Mouse (Mus musculus) adrenal gland, adult (tissue): ENCODE results near the gene Ptf1a.

Experiments used
- DNase-seq, 2 experiments: peaks; one replicate each; pipeline ENCODE4 v3.0.0; 2022 to 2023; ENCODE audit warnings: low spot score in 1 of 2; ENCODE audit not compliant: inconsistent age in 2 of 2

Gene Ptf1a

DNA sequence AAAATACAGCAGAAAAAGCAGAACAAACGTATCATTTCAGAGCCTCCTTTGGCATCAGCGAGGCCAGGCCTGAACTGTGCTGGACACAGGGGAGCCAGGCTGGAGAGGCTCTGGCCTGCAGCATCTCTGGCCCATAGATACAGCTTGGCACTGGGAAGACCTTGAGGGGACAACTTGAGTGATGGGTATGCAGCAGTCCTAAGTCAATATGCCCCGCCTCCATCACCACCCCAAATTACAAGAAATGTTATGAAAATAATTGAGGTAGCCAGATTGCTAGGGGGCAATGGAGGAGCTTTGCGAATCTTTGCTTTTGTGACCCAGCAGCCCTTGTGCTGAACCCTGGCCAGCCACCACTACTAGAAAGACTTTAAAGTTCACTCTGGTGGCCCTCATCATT is 3.8 kb downstream of the Ptf1a start:
- no peak for DNase-seq

DNA sequence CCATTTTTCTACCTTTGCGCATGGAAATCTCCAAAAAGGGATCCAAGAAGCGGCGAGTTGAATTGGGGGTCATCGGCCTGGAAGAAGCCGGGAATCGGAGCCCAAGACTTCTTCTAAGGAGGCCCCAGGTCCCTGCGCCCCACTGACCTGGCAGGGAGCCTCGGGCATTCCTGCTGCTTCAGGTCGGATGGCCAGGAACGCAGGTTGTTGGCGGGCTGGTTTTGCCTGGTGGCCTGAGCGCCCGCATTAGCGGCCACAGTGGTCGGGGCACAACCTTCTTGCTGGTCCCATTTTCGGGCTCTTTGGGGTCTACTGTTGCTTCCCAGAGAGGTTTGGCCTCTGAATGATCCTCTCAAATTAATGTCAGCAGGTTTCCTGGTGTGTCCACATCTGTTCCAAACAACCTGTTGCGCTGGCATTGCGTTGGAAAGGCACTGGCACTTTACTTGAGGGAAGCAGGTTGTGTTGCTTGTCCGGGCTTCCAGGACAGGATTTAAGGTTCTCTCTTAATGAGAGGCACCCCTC is 7.1 kb downstream of the Ptf1a start:
- no peak for DNase-seq

DNA sequence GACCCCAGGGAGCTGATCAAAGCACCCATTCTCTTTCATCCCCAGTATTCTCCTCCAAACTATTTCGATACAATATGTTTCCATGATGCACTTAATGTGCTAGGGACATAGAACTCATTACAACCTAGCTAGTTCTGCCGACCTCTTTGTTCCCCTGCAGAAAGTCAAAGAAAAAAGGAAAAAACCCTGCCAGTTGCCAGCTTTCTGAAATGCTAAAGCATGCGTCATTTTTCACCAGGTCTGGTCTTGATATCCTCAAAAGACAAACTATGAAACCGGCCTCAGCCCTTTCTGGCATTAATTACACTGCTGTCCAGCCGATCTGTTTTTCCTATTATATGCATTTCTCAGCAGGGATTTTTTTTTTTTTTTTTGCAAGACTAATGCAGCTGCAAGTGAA is 9.8 kb downstream of the Ptf1a start:
- no peak for DNase-seq

DNA sequence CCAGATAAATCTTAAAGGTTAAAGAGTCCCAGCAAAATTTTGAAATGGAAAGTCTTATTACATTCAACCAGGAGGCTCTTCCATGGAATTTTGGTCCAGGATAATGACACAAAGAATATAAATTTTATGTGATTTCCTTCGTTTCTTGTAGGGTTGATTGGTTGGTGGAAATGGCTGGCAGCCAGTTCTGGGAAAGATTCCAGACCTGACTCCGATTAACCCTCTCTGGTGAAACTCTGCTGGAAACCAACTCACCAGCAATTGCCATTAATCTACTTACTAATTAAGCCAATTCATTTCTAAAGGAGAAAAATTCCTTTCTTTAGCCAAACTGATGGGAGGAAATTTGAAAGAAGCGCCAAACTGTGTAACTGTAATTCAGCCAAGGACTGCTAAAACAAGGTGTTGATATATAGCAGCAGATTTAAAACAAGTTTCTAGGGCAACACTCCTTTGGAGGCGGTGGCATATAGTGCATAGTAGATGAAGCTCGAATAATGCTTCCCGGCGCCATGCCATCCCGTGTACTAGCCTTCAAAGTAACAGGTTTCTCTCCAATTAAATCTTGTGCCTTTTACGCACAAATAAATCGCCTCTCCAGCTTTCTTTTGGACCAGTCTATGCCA is 10.5 kb downstream of the Ptf1a start:
- no peak for DNase-seq

DNA sequence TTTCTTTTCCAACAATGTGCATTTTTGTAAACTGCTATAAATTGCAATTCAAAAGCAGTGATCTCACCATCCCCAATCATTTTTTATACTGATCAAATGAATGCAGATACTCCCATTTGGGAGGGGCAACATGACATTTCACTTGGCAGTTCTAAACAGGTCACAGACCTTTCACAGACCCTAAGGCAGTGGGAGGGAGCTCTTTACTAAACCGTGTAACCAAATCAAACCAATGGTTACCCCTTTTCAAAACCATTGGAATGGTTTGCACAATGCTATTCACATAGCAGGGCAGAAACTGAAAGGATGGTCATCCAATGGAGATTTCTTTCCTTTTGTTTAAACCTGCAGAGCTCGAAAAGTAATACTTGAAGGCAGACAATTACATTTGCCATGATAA is 13.3 kb downstream of the Ptf1a start:
- DNase-seq = no peak

DNA sequence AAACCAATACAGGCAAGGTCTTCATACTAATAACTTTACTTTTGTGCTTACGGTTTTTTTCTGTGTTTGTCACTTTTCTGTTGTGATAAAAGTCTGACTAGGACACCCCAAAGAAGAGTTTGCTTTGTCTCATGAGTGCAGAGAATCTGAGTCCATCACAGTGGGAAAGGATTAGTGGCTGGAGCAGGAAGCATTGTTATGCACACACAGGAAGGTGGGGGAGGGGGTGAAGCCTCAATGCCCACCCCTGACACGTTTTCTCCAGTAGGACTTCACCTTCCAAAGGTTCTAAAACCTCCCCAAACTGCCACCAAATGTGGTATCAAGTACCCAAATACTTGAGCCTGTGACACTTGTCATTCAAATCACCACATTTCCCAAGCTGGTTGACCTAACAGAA is 16.5 kb downstream of the Ptf1a start:
- no peak for DNase-seq

DNA sequence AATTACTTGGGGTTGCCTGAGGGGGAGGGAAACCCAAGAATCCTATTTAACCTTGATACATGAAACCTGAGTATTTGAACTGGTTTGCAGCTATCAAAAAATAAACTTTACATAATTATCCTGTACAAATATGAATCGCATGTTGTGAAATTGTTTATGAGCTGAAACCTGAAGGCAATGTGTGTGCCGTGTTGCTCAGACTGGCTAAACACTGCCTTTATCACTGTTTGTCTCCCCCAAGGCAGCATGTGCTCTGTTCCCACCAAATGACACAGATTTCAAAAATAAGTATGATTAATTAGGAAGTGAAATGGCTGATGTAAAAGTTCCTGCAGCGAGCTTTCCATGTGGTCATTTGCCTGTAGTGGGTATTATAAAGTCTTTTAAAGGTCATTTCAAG is 44.8 kb downstream of the Ptf1a start:
- DNase-seq = no peak
